ENCODE assay signal across 13 mouse cellular contexts in genomic region chr3:126723021-126723449, GRCm38 (mm10).
DNase-seq lines count a peak whose midpoint lies in the region; ATAC-seq and TF ChIP-seq lines count a peak whose summit lies in the region.
"Had no signal": no experiment of that assay in that cellular context is flagged by ENCODE, and none has a peak within 500 bp of the region (broad histone marks: within the 10 kb centered on the region; RNA-seq: fewer than 3 reads in every experiment).

No protein-coding gene starts in this region.

- H3K4me1 ChIP-seq in intestine, embryonic 15.5 days (replicated peaks): no peaks in the 10 kb centered on the region
- H3K4me1 ChIP-seq: lung, embryonic 15.5 days had no signal

- peak; percentile 93 for ATAC-seq in cerebellum, adult (ENCODE audit: insufficient number of reproducible peaks, low FRiP score, low TSS enrichment)
- no peak for ATAC-seq in intestine, embryonic 15.5 days

- H3K36me3 ChIP-seq in intestine, embryonic 15.5 days: no peaks in the 10 kb centered on the region
- H3K36me3 ChIP-seq: lung, embryonic 15.5 days had no signal

- intact Hi-C loops in gastrocnemius, adult 2 months (cut with DNase I): no loop called here
- intact Hi-C loops in gastrocnemius, postnatal 36 days (cut with DNase I): no loop called here
- intact Hi-C loops in heart, postnatal 10 days (cut with DNase I): no loop called here
- intact Hi-C loops in left cerebral cortex, postnatal 36 days (cut with DNase I): no loop called here

- H3K9me3 ChIP-seq in intestine, embryonic 15.5 days: no peaks in the 10 kb centered on the region
- H3K9me3 ChIP-seq: lung, embryonic 15.5 days had no signal

- 89% methylated on average over 5 of the region's 5 CpGs for WGBS in intestine, embryonic 15.5 days

- H3K27ac ChIP-seq in gastrocnemius, adult 2 months: no peak overlapping the region
- H3K27ac ChIP-seq in intestine, embryonic 15.5 days: no peak overlapping the region
- H3K27ac ChIP-seq: kidney, postnatal 0 days; lung, embryonic 15.5 days had no signal

- peak; percentile 30 for DNase-seq in gastrocnemius, adult 2 months
- no peak for DNase-seq in gastrocnemius, postnatal 36 days
- DNase-seq in heart, postnatal 10 days: peak; percentile 44 to 49
- DNase-seq in left cerebral cortex, postnatal 36 days (ENCODE audit: low spot score in 2 of 2): peak; percentile 30 to 35
- DNase-seq in lung, postnatal 10 days: no peak
- DNase-seq in c-Kit-positive CD71-positive TER-119-positive erythroid progenitor cells, embryonic 14.5 days (ENCODE audit: low spot score): no peak
- DNase-seq: adrenal gland, postnatal 25 days; thymus, postnatal 4 days had no signal

- H3K27me3 ChIP-seq in intestine, embryonic 15.5 days (replicated peaks): no peaks in the 10 kb centered on the region
- H3K27me3 ChIP-seq: lung, embryonic 15.5 days had no signal

- H3K4me2 ChIP-seq in intestine, embryonic 15.5 days (replicated peaks): no peak overlapping the region
- H3K4me2 ChIP-seq: lung, embryonic 15.5 days had no signal

- no peak overlapping the region for H3K4me3 ChIP-seq in gastrocnemius, adult 2 months
- H3K4me3 ChIP-seq in intestine, embryonic 15.5 days (replicated peaks): no peak overlapping the region
- H3K4me3 ChIP-seq: erythroblast, embryonic 14.5 days; lung, embryonic 15.5 days had no signal

- no peak for TF ChIP-seq CTCF in gastrocnemius, adult 2 months (IDR thresholded peaks at IDR 0.05)

- no peak overlapping the region for H3K9ac ChIP-seq in intestine, embryonic 15.5 days
- H3K9ac ChIP-seq: lung, embryonic 15.5 days had no signal

Comparison
In these comparisons a context has a peak if more than half of its experiments do, and no peak if none do; other contexts are left out.
1. DNase-seq: peak in gastrocnemius, adult 2 months (single experiment), heart, postnatal 10 days (2 of 2) and left cerebral cortex, postnatal 36 days (2 of 2); none in gastrocnemius, postnatal 36 days (0 of 2), lung, postnatal 10 days (single experiment) and c-Kit-positive CD71-positive TER-119-positive erythroid progenitor cells, embryonic 14.5 days (single experiment).